Mouse (Mus musculus): ENCODE measurements around the gene Olfr328.
"Not testable (repeated sequence)": the region's sequence is repeated elsewhere in the genome, so short reads cannot be mapped to it uniquely, and the experiment has no call there.

Gene Olfr328

GRCm38 (mm10) chr11:58555536-58555935 lies at the start of gene Olfr328:
Olfr328 (minus strand) TSS chr11:58555636.
- DNase-seq (ENCODE audit: low read depth, low spot score), result peak; percentile 6

GRCm38 (mm10) chr11:58605228-58605627 lies 49.8 kb upstream of the Olfr328 start:
- no peak for DNase-seq (ENCODE audit: low read depth, low spot score)

GRCm38 (mm10) chr11:58604688-58605087 lies 49.3 kb upstream of the Olfr328 start:
- no peak for DNase-seq (ENCODE audit: low read depth, low spot score)

DNA sequence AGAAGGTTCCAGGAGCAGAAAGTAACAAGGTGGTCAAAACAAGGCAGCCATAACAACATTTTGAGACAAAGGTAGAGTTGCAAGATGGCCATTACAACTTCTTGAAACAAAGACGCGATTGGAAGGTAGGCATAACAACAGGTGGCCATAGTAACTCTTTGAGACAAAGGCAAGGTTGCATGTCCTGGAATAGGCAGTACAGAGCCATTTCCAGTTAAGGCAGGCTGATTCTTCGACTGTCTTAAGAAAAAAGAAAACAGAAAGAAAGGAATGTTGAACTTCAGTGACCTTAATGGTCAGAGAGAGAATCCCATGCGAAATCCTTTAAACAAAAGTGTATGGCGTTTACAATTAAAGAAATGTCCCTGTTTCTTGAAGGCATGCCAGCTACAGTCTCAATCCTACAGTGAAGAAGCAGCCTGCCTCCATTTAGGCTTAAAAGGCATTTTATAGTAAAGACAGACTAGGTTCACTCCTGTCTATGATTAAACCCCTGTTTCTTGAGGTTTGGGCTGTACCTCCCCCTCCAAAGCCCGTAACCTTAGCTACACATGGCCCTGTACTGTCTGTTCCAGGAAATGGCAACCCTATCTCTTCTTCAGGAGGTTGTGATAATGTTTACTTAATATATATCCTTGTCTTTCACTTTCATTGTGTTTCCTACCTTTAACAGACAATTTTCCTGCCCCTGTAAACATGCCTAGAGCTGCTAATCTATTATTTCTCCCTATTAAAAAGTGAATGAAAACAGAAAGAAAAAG lies 47.5 kb upstream of the Olfr328 start:
- no peak for DNase-seq (ENCODE audit: low read depth, low spot score)

GRCm38 (mm10) chr11:58602062-58602461 lies 46.6 kb upstream of the Olfr328 start:
- no peak for DNase-seq (ENCODE audit: low read depth, low spot score)

DNA sequence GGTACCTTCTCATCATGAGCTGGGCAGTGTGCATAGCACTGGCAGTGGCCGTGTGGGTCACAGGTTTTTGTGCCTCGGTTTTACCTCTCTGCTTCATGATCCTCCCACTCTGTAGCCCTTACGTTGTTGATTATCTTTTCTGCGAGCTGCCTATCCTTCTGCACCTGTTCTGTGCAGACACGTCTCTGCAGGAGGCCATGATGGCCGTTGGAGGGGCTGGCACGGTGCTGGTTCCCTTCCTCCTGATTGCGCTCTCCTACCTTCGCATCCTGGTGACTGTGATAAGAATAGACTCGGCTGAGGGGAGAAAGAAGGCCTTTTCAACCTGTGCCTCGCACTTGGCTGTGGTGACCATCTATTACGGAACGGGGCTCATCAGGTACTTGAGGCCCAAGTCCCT lies 42.4 kb upstream of the Olfr328 start:
- no peak for DNase-seq (ENCODE audit: low read depth, low spot score)

- DNase-seq (ENCODE audit: low read depth, low spot score), result no peak
These were observed 39.4 kb upstream of the Olfr328 start, which contains the start of gene Olfr324 for GRCm38 (mm10) chr11:58594814-58595213. Olfr324 (plus strand) TSS chr11:58595114.

GRCm38 (mm10) chr11:58588620-58589250 lies 33.3 kb upstream of the Olfr328 start:
- DNase-seq (ENCODE audit: low read depth, low spot score), result no peak

DNA sequence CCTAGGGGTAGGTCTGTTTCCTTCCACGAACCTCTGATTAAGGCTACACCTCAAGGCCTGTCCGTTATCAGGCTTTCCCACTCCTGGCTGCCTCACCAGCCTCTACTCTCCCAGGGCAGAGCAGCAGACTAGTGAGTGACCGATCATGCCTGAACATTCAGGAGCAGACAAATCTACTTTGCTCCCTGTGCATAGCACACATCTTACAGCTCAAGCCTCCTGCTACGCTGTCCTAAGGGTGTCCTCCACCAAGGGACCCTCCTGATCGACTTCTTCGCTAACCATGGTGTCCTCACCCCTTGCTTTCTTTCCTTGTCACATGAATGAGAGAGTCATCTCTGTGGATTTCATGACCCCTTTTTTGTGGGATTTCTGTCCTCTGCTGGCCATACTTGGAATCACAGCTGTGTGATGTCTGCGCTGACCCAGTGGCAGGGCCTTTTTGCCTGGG lies 32.5 kb upstream of the Olfr328 start:
- no peak for DNase-seq (ENCODE audit: low read depth, low spot score)

GRCm38 (mm10) chr11:58578636-58579035 lies 23.2 kb upstream of the Olfr328 start:
- DNase-seq (ENCODE audit: low read depth, low spot score), result no peak

GRCm38 (mm10) chr11:58577430-58577829 lies 22.0 kb upstream of the Olfr328 start, which contains the start of gene Olfr325:
Olfr325 (plus strand) TSS chr11:58577730.
- DNase-seq (ENCODE audit: low read depth, low spot score), result no peak

- DNase-seq (ENCODE audit: low read depth, low spot score), result peak; percentile 28
These were observed 15.0 kb upstream of the Olfr328 start, which contains the start of gene Olfr224 for GRCm38 (mm10) chr11:58570405-58570804. Olfr224 (minus strand) TSS chr11:58570553.

DNA sequence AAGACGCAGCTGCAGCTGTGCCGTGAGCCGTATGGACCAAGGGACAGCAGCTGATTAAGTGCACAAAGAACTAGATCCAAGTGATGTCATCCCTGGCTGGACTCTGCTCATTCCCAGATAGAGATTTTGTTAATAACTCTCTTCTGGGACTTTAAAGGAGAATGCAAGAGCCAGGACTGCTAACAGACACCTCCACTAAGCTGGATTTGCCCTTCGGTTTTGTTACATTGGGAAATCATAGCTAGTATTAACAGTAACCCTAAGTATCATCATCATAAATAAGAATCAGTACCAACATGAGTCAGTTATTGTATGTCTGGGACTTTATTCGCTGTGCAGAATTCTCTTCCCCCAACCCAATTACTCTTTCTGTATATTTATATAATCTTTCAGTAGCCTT lies 9.1 kb downstream of the Olfr328 start, which contains the start of gene Olfr329-ps:
TSS of gene Olfr329-ps (minus strand) at position 101 of the 400 bp plus-strand sequence.
- peak; percentile 0 for DNase-seq (ENCODE audit: low read depth, low spot score)

DNA sequence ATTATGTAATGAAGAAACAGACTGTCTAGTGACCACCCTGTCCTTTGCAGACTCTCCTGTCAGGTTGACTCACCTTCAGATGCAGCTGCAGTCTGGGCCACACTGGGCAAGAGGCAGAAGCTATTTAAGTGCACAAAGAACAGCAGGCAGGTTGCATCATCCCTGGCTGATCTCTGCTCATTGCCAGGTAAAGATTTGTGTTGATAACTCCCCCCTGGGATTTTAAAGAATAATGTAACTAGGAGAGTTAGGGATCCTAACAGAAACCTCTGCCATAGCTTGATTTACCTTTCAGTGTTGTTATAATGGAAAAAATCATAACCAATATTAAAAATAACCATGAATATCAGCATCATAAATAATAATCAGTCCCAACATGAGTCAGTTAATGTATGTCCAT lies 20.7 kb downstream of the Olfr328 start, which contains the start of gene Olfr330:
TSS of gene Olfr330 (minus strand) at position 101 of the 400 bp plus-strand sequence.
- not testable (repeated sequence) for DNase-seq (ENCODE audit: low read depth, low spot score)

DNA sequence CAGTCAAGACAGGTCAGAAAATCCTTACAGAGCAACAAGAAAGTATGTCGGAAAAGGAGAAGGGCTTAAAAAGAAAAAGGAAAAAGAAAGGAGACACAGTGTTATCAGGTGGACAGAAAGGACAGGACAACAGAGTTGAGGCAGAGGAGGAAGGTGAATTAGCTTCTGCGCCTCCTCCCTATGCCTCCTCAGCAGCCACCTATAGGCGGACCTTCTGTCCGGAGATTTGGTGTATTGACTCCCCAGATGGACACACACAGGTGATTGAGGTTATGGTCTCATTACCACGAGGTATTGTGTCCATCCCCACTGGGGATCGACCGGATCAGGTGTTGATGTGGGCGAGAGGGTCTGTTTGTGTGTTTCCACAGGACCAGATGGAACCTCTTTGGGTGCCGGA lies 35.7 kb downstream of the Olfr328 start:
- not testable (repeated sequence) for DNase-seq (ENCODE audit: low read depth, low spot score)

DNA sequence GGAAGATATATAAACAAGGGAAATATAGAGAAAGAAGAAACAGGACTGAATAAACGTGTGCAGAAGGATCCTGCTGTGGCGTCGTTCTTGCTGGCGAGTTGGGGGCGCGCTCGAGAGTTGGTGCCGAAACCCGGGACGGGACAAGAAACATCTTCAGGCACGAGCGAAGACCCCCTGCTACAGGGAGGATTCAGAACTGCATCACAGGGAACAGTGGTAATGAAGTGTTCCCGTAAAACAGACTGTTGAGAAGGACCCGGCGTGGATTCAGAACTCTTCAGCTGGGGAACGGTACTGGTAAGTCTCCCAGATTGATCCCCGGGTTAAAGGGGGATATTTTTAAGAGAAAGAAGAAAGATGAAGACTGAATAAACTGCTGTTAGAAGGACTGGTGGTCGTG lies 36.5 kb downstream of the Olfr328 start:
- not testable (repeated sequence) for DNase-seq (ENCODE audit: low read depth, low spot score)

DNA sequence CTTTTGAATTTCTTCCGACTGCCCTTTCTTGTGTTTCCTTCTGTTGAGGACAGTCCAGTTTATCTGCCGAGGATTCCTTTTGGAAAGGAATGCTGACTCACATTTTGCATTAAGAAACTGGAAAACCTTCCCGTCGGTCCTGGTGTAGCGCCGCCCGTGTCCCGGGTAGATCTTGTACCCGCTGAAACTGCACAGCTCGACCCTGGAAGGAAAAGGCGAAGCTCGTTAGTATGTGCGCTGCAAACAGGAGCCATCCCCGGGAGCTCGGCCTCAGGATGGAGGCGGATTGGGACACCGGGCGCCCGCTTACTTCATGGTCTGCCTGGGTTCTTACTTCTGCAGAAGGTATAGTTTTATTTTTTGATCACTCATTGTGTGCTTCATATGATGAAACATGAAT lies 46.4 kb downstream of the Olfr328 start:
- not testable (repeated sequence) for DNase-seq (ENCODE audit: low read depth, low spot score)

- not testable (repeated sequence) for DNase-seq (ENCODE audit: low read depth, low spot score)
These were observed 53.0 kb downstream of the Olfr328 start, which contains the start of gene Olfr331 for GRCm38 (mm10) chr11:58502472-58502871. Olfr331 (minus strand) TSS chr11:58502572.
